Mouse (Mus musculus) heart, embryonic 11.5 days (tissue): ENCODE data around the gene Adra1b. TPM values are rescaled to one million over a fixed set of nuclear protein-coding genes. Genes with fewer than 3 reads are reported as not detected.

Experiments used
- ATAC-seq: fragments of 200-750 bp; cut with Nextera tagmentation; replicated peaks from 2 replicates; pipeline ENCODE4 v1.8.0; 2017; ENCODE audit warnings: moderate library complexity; ENCODE audit not compliant: insufficient number of reproducible peaks, low FRiP score, low TSS enrichment
- H3K27ac ChIP-seq: fragments of 300-500 bp; sonication (generic); 2 replicates; pipeline ENCODE4 v1.5.1; 2014; ENCODE audit warnings: mild to moderate bottlenecking, low read depth, low read length
- H3K27me3 ChIP-seq: fragments of 300-500 bp; sonication (generic); 2 replicates; pipeline ENCODE4 v1.6.1; 2014; ENCODE audit warnings: mild to moderate bottlenecking, low read length, mixed read lengths; ENCODE audit not compliant: control insufficient read depth, insufficient read depth
- H3K36me3 ChIP-seq: fragments of 300-500 bp; sonication (generic); 2 replicates; pipeline ENCODE4 v1.6.1; 2014; ENCODE audit warnings: mild to moderate bottlenecking, low read length, moderate library complexity, mixed read lengths; ENCODE audit not compliant: control insufficient read depth, insufficient read depth
- H3K4me1 ChIP-seq: fragments of 300-500 bp; sonication (generic); 2 replicates; pipeline ENCODE4 v1.6.1; 2014; ENCODE audit warnings: low read length; ENCODE audit not compliant: control insufficient read depth, insufficient read depth
- H3K4me2 ChIP-seq: fragments of 300-500 bp; sonication (generic); 2 replicates; pipeline ENCODE4 v1.6.1; 2014; ENCODE audit warnings: mild to moderate bottlenecking, moderate library complexity
- H3K4me3 ChIP-seq: fragments of 300-500 bp; sonication (generic); 2 replicates; pipeline ENCODE4 v1.5.1; 2014; ENCODE audit warnings: low read depth, low read length
- H3K9ac ChIP-seq: fragments of 300-500 bp; sonication (generic); 2 replicates; pipeline ENCODE4 v1.6.1; 2014; ENCODE audit warnings: mild to moderate bottlenecking, low read depth, low read length, moderate library complexity
- H3K9me3 ChIP-seq: fragments of 300-500 bp; sonication (generic); replicated peaks from 2 replicates; pipeline ENCODE4 v1.6.1; 2016; ENCODE audit warnings: low read length; ENCODE audit not compliant: control insufficient read depth
- WGBS: fragments of 180-500 bp; shearing (Covaris S2); extraction: QIAGEN DNeasy Blood & Tissue Kit; methylation state at CpG from one replicate; pipeline ENCODE4 v1.1.7; 2014; ENCODE audit not compliant: insufficient replicate concordance; 5-methylcytosine and 5-hydroxymethylcytosine counted together
- polyA plus RNA-seq: library from polyadenylated mRNA; unstranded; fragments of >200 nt; fragmentation: Nextera tagmentation; extraction: Ambion mirVana; gene quantifications from 2 replicates; pipeline ENCODE4 v1.2.1, GENCODE M21; 2014

Adra1b gene
- polyA plus RNA-seq, 1 experiment from 2014 or later: 2.3 TPM

GRCm38 (mm10) chr11:43929706-43930105 lies 28.7 kb upstream of the Adra1b start:
- no peak overlapping the region for H3K4me3 ChIP-seq

GRCm38 (mm10) chr11:43929178-43929577 lies 28.2 kb upstream of the Adra1b start:
- ATAC-seq: no peak
- H3K9ac ChIP-seq: no peak overlapping the region
- H3K4me3 ChIP-seq: no peak overlapping the region
- H3K4me2 ChIP-seq: no peak overlapping the region
- no peaks in the 10 kb centered on the region for H3K27me3 ChIP-seq
- WGBS: 30% methylated on average over 5 of the region's 5 CpGs
- H3K27ac ChIP-seq: no peak overlapping the region
- H3K9me3 ChIP-seq: no peaks in the 10 kb centered on the region
- no peaks in the 10 kb centered on the region for H3K36me3 ChIP-seq
- peaks cover 8% of the 10 kb centered on the region for H3K4me1 ChIP-seq

More at GRCm38 (mm10) chr11:43929706-43930105, 28.7 kb upstream of the Adra1b start:
- H3K27me3 ChIP-seq: no peaks in the 10 kb centered on the region
- no peaks in the 10 kb centered on the region for H3K36me3 ChIP-seq
- peaks cover 8% of the 10 kb centered on the region for H3K4me1 ChIP-seq
- H3K27ac ChIP-seq: no peak overlapping the region
- H3K9ac ChIP-seq: no peak overlapping the region
- no peak for ATAC-seq
- no peaks in the 10 kb centered on the region for H3K9me3 ChIP-seq
- H3K4me2 ChIP-seq: no peak overlapping the region
- WGBS: 44% methylated on average over 5 of the region's 5 CpGs

- ATAC-seq: no peak
- Histone ChIP-seq H3K4me3 (no peak overlapping the region), H3K4me2 (no peak overlapping the region), H3K27me3 (no peaks in the 10 kb centered on the region), H3K27ac (no peak overlapping the region), H3K9ac (no peak overlapping the region), H3K36me3 (no peaks in the 10 kb centered on the region), H3K9me3 (no peaks in the 10 kb centered on the region), H3K4me1 (peaks cover 8% of the 10 kb centered on the region)
- WGBS: 70% methylated on average over 8 of the region's 8 CpGs
Measured at GRCm38 (mm10) chr11:43927133-43927815, 26.3 kb upstream of the Adra1b start.

GRCm38 (mm10) chr11:43926163-43926562 lies 25.2 kb upstream of the Adra1b start:
- no peaks in the 10 kb centered on the region for H3K9me3 ChIP-seq
- H3K4me3 ChIP-seq: no peak overlapping the region
- peaks cover 8% of the 10 kb centered on the region for H3K4me1 ChIP-seq
- no peak for ATAC-seq
- 61% methylated on average over 6 of the region's 6 CpGs for WGBS
- no peak overlapping the region for H3K9ac ChIP-seq
- no peaks in the 10 kb centered on the region for H3K36me3 ChIP-seq
- H3K27ac ChIP-seq: no peak overlapping the region
- no peaks in the 10 kb centered on the region for H3K27me3 ChIP-seq
- H3K4me2 ChIP-seq: no peak overlapping the region

- no peak; the same call in 1 of the 2 replicates for ATAC-seq
- H3K27me3 ChIP-seq: no peaks in the 10 kb centered on the region
- no peaks in the 10 kb centered on the region for H3K9me3 ChIP-seq
- H3K36me3 ChIP-seq: no peaks in the 10 kb centered on the region
- H3K4me3 ChIP-seq: no peak overlapping the region
- no peak overlapping the region for H3K9ac ChIP-seq
- H3K4me1 ChIP-seq: peaks cover 8% of the 10 kb centered on the region
- H3K27ac ChIP-seq: no peak overlapping the region
- no peak overlapping the region for H3K4me2 ChIP-seq
- 19% methylated on average over 6 of the region's 6 CpGs for WGBS
Measured at GRCm38 (mm10) chr11:43925584-43925983, 24.6 kb upstream of the Adra1b start.

GRCm38 (mm10) chr11:43921701-43922100 lies 20.7 kb upstream of the Adra1b start:
- ATAC-seq: no peak
- no peaks in the 10 kb centered on the region for H3K27me3 ChIP-seq
- no peaks in the 10 kb centered on the region for H3K9me3 ChIP-seq
- no peak overlapping the region for H3K4me3 ChIP-seq
- H3K4me1 ChIP-seq: no peaks in the 10 kb centered on the region
- no peak overlapping the region for H3K27ac ChIP-seq
- H3K9ac ChIP-seq: no peak overlapping the region
- 59% methylated on average over 2 of the region's 2 CpGs for WGBS
- H3K4me2 ChIP-seq: no peak overlapping the region
- no peaks in the 10 kb centered on the region for H3K36me3 ChIP-seq

GRCm38 (mm10) chr11:43919492-43920055 lies 18.6 kb upstream of the Adra1b start:
- no peak for ATAC-seq
- Histone ChIP-seq H3K27ac (no peak overlapping the region), H3K4me1 (0 out of 2 replicates have a peak, but pooled peaks cover 3% of the 10 kb centered on the region), H3K4me2 (no peak overlapping the region), H3K27me3 (no peaks in the 10 kb centered on the region), H3K4me3 (no peak overlapping the region), H3K9me3 (no peaks in the 10 kb centered on the region), H3K9ac (no peak overlapping the region), H3K36me3 (no peaks in the 10 kb centered on the region)
- 66% methylated on average over 7 of the region's 7 CpGs for WGBS

GRCm38 (mm10) chr11:43914552-43915447 lies 13.8 kb upstream of the Adra1b start:
- peak overlapping the region; percentile 31 for H3K4me2 ChIP-seq
- peak; percentile 46; the same call in 1 of the 2 replicates for ATAC-seq

More at GRCm38 (mm10) chr11:43914552-43915447, 13.8 kb upstream of the Adra1b start:
- H3K27me3 ChIP-seq: no peaks in the 10 kb centered on the region
- WGBS: 42% methylated on average over 12 of the region's 12 CpGs
- peak overlapping the region; percentile 10; the same call in 1 of the 2 replicates for H3K27ac ChIP-seq
- H3K4me3 ChIP-seq: no peak overlapping the region
- H3K36me3 ChIP-seq: no peaks in the 10 kb centered on the region
- 0 out of 2 replicates have a peak, but pooled peaks cover 4% of the 10 kb centered on the region for H3K4me1 ChIP-seq
- H3K9me3 ChIP-seq: no peaks in the 10 kb centered on the region
- H3K9ac ChIP-seq: no peak overlapping the region
